Comparison of ENCODE assay signal across 26 mouse cellular contexts in genomic region chr14:76460181-76460580, GRCm38 (mm10). TPM values are rescaled to one million over a fixed set of nuclear protein-coding genes. Genes with fewer than 3 reads are reported as not detected.
DNase-seq lines count a peak whose midpoint lies in the region; ATAC-seq and TF ChIP-seq lines count a peak whose summit lies in the region.
"Had no signal": no experiment of that assay in that cellular context is flagged by ENCODE, and none has a peak within 500 bp of the region (broad histone marks: within the 10 kb centered on the region; RNA-seq: fewer than 3 reads in every experiment).

No protein-coding gene starts in this region.

- intact Hi-C loops in heart, adult 2 months (cut with DNase I), result loop anchor here (10.0 kb wide), 1 partner anchor 145 kb away; no protein-coding TSS in a partner anchor
- intact Hi-C loops in heart, postnatal 36 days (cut with DNase I), result no loop called here

- no peak for TF ChIP-seq POLR2A in heart, adult 2 months (IDR thresholded peaks at IDR 0.05; ENCODE audit: insufficient read depth, low read depth, low read length)

- no peak for DNase-seq in heart, adult 2 months
- DNase-seq in heart, postnatal 0 days (ENCODE audit: low spot score), result no peak
- no peak for DNase-seq in heart, postnatal 36 days
- DNase-seq in lung, postnatal 0 days (ENCODE audit: low spot score), result no peak
- peak; percentile 56 for DNase-seq in skeletal muscle tissue, adult 2 months (ENCODE audit: low read depth, low spot score)
- DNase-seq: adrenal gland, postnatal 10 days; cerebellum, adult 18-20 months; cerebellum, postnatal 14 days; gastrocnemius, postnatal 36 days; heart, postnatal 4 days; kidney, adult 2 months; kidney, postnatal 14 days; left cerebral cortex, postnatal 4 days; right cerebral cortex, postnatal 14 days; spleen, adult 18-20 months had no signal

- no peak overlapping the region for H3K4me2 ChIP-seq in heart, embryonic 11.5 days
- H3K4me2 ChIP-seq in heart, postnatal 0 days (ENCODE audit: low read depth, low read length), result peak overlapping the region; percentile 32
- no peak overlapping the region for H3K4me2 ChIP-seq in lung, embryonic 16.5 days (ENCODE audit: low read depth, low read length)
- no peak overlapping the region for H3K4me2 ChIP-seq in lung, postnatal 0 days (replicated peaks; ENCODE audit: low read depth, low read length)
- H3K4me2 ChIP-seq: hindbrain, embryonic 15.5 days; midbrain, embryonic 12.5 days; neural tube, embryonic 12.5 days had no signal

- peak overlapping the region; percentile 8; the same call in 1 of the 2 replicates for H3K27ac ChIP-seq in heart, embryonic 11.5 days (ENCODE audit: low read depth, low read length)
- H3K27ac ChIP-seq in heart, adult 2 months, result no peak overlapping the region
- no peak overlapping the region for H3K27ac ChIP-seq in heart, postnatal 0 days (ENCODE audit: low read depth)
- peak overlapping the region; percentile 76 for H3K27ac ChIP-seq in lung, embryonic 16.5 days (ENCODE audit: low read length)
- no peak overlapping the region for H3K27ac ChIP-seq in lung, postnatal 0 days (ENCODE audit: low read length)
- H3K27ac ChIP-seq: forebrain, embryonic 10.5 days; hindbrain, embryonic 15.5 days; midbrain, embryonic 12.5 days; neural tube, embryonic 12.5 days had no signal

- no peaks in the 10 kb centered on the region for H3K27me3 ChIP-seq in heart, embryonic 11.5 days (ENCODE audit: control insufficient read depth, insufficient read depth, low read length)
- no peaks in the 10 kb centered on the region for H3K27me3 ChIP-seq in heart, adult 2 months (ENCODE audit: control insufficient read depth, insufficient read depth, low read length)
- H3K27me3 ChIP-seq in heart, postnatal 0 days (ENCODE audit: control insufficient read depth, insufficient read depth, low read length), result no peaks in the 10 kb centered on the region
- no peaks in the 10 kb centered on the region for H3K27me3 ChIP-seq in lung, embryonic 16.5 days (ENCODE audit: control insufficient read depth, insufficient read depth, low read depth, low read length)
- H3K27me3 ChIP-seq in lung, postnatal 0 days (replicated peaks; ENCODE audit: insufficient read depth, low read length), result no peaks in the 10 kb centered on the region
- H3K27me3 ChIP-seq: hindbrain, embryonic 15.5 days; midbrain, embryonic 12.5 days; neural tube, embryonic 12.5 days; Patski had no signal

- no peak for ATAC-seq in heart, embryonic 11.5 days (replicated peaks; ENCODE audit: insufficient number of reproducible peaks, low FRiP score, low TSS enrichment)
- ATAC-seq in heart, postnatal 0 days (ENCODE audit: insufficient read depth, low read depth), result peak; percentile 39; the same call in 1 of the 2 replicates
- ATAC-seq in lung, embryonic 16.5 days (ENCODE audit: low read depth), result no peak
- no peak for ATAC-seq in lung, postnatal 0 days
- ATAC-seq: activated CD4-positive, CD25-positive, alpha-beta regulatory T cell, adult 4 months; CD4-positive, CD25-positive, alpha-beta regulatory T cell, adult 4 months; forebrain, embryonic 16.5 days; Patski had no signal

- H3K4me3 ChIP-seq in heart, embryonic 11.5 days (ENCODE audit: low read depth, low read length), result no peak overlapping the region
- H3K4me3 ChIP-seq in heart, adult 2 months, result no peak overlapping the region
- peak overlapping the region; percentile 30 for H3K4me3 ChIP-seq in heart, postnatal 0 days (ENCODE audit: low read depth, low read length)
- no peak overlapping the region for H3K4me3 ChIP-seq in lung, embryonic 16.5 days (ENCODE audit: low read length)
- H3K4me3 ChIP-seq in lung, postnatal 0 days (ENCODE audit: low read depth, low read length), result no peak overlapping the region
- H3K4me3 ChIP-seq: forebrain, embryonic 10.5 days; hindbrain, embryonic 15.5 days; midbrain, embryonic 12.5 days; neural tube, embryonic 12.5 days had no signal

- no peak for TF ChIP-seq EP300 in heart, adult 2 months (IDR thresholded peaks at IDR 0.05; ENCODE audit: insufficient read depth, low read depth, low read length)
- no peak for TF ChIP-seq EP300 in heart, postnatal 0 days (IDR thresholded peaks at IDR 0.05; ENCODE audit: low read depth)
- TF ChIP-seq EP300 in lung, postnatal 0 days (IDR thresholded peaks at IDR 0.05), result no peak

- no peaks in the 10 kb centered on the region for H3K9me3 ChIP-seq in heart, embryonic 11.5 days (replicated peaks; ENCODE audit: control insufficient read depth, low read length)
- no peaks in the 10 kb centered on the region for H3K9me3 ChIP-seq in heart, postnatal 0 days (replicated peaks; ENCODE audit: control insufficient read depth, low read length)
- no peaks in the 10 kb centered on the region for H3K9me3 ChIP-seq in lung, embryonic 16.5 days (ENCODE audit: control insufficient read depth, low read length)
- no peaks in the 10 kb centered on the region for H3K9me3 ChIP-seq in lung, postnatal 0 days (ENCODE audit: low read length)
- H3K9me3 ChIP-seq: forebrain, embryonic 10.5 days; hindbrain, embryonic 15.5 days; midbrain, embryonic 12.5 days; neural tube, embryonic 12.5 days had no signal

- no peaks in the 10 kb centered on the region for H3K79me2 ChIP-seq in heart, adult 2 months (replicated peaks; ENCODE audit: control insufficient read depth, insufficient read depth, low read length)

- H3K36me3 ChIP-seq in heart, embryonic 11.5 days (ENCODE audit: control insufficient read depth, insufficient read depth, low read length), result no peaks in the 10 kb centered on the region
- H3K36me3 ChIP-seq in heart, adult 2 months (ENCODE audit: control insufficient read depth, insufficient read depth, low read length), result no peaks in the 10 kb centered on the region
- H3K36me3 ChIP-seq in heart, postnatal 0 days (replicated peaks; ENCODE audit: control insufficient read depth, insufficient read depth, low read length), result no peaks in the 10 kb centered on the region
- no peaks in the 10 kb centered on the region for H3K36me3 ChIP-seq in lung, embryonic 16.5 days (ENCODE audit: control insufficient read depth, insufficient read depth, low read length)
- H3K36me3 ChIP-seq in lung, postnatal 0 days (ENCODE audit: insufficient read depth, low read length), result no peaks in the 10 kb centered on the region
- H3K36me3 ChIP-seq: G1E; hindbrain, embryonic 15.5 days had no signal

- WGBS in heart, embryonic 11.5 days (ENCODE audit: insufficient replicate concordance), result 66% methylated on average over 7 of the region's 7 CpGs
- WGBS in heart, adult 2 months, result 52% methylated on average over 7 of the region's 7 CpGs
- WGBS in heart, postnatal 0 days, result 58% methylated on average over 7 of the region's 7 CpGs
- 58% methylated on average over 7 of the region's 7 CpGs for WGBS in lung, embryonic 16.5 days
- 64% methylated on average over 7 of the region's 7 CpGs for WGBS in lung, postnatal 0 days

- TF ChIP-seq CTCF in heart, adult 2 months (IDR thresholded peaks at IDR 0.05), result no peak
- TF ChIP-seq CTCF in heart, postnatal 0 days (IDR thresholded peaks at IDR 0.05; ENCODE audit: low read depth), result no peak
- no peak for TF ChIP-seq CTCF in lung, postnatal 0 days (IDR thresholded peaks at IDR 0.05)

- H3K9ac ChIP-seq in heart, embryonic 11.5 days (ENCODE audit: low read depth, low read length), result no peak overlapping the region
- H3K9ac ChIP-seq in heart, adult 2 months (ENCODE audit: low read depth, low read length), result no peak overlapping the region
- H3K9ac ChIP-seq in heart, postnatal 0 days (replicated peaks; ENCODE audit: low read depth, low read length), result no peak overlapping the region; the same call in 1 of the 2 replicates
- no peak overlapping the region for H3K9ac ChIP-seq in lung, embryonic 16.5 days (ENCODE audit: low read length)
- H3K9ac ChIP-seq in lung, postnatal 0 days (replicated peaks; ENCODE audit: low read depth), result no peak overlapping the region
- H3K9ac ChIP-seq: hindbrain, embryonic 15.5 days; midbrain, embryonic 12.5 days; neural tube, embryonic 12.5 days had no signal

- peaks cover 7% of the 10 kb centered on the region for H3K4me1 ChIP-seq in heart, embryonic 11.5 days (ENCODE audit: control insufficient read depth, insufficient read depth, low read length)
- no peaks in the 10 kb centered on the region; the same call in 1 of the 2 replicates for H3K4me1 ChIP-seq in heart, adult 2 months (ENCODE audit: control insufficient read depth, insufficient read depth, low read length)
- H3K4me1 ChIP-seq in heart, postnatal 0 days (ENCODE audit: control insufficient read depth, insufficient read depth), result no peaks in the 10 kb centered on the region
- peaks cover 31% of the 10 kb centered on the region for H3K4me1 ChIP-seq in lung, embryonic 16.5 days (replicated peaks; ENCODE audit: control insufficient read depth, insufficient read depth, low read length)
- H3K4me1 ChIP-seq in lung, postnatal 0 days (ENCODE audit: insufficient read depth, low read depth, low read length), result peaks cover 6% of the 10 kb centered on the region
- H3K4me1 ChIP-seq: neural tube, embryonic 12.5 days had no signal

RNA-seq across cellular contexts. Expression of gene Tsc22d1, which starts 45.4 kb away (rescaled TPM):
- 444 and 455 TPM in 2 replicates for polyA plus RNA-seq in heart, embryonic 11.5 days (2014; fragmentation: Nextera tagmentation; extraction: Ambion mirVana)
- 100 to 1,000 TPM; 353 to 454 TPM for total RNA-seq in heart, adult 2 months (2021)
- 178 and 361 TPM in 2 replicates for polyA plus RNA-seq in heart, adult 2 months (2012; rRNA removed)
- total RNA-seq in heart, postnatal 0 days (2014; rRNA removed; ENCODE audit: low replicate concordance), result 194 and 241 TPM in 2 replicates
- polyA plus RNA-seq in heart, postnatal 0 days (2015; fragmentation: Nextera tagmentation; extraction: Ambion mirVana), result 170 and 210 TPM in 2 replicates
- total RNA-seq in heart, postnatal 36 days (2021), result 100 to 1,000 TPM; 385 to 457 TPM
- polyA plus RNA-seq in lung, embryonic 16.5 days (2015; fragmentation: Nextera tagmentation; extraction: Ambion mirVana), result 737 and 792 TPM in 2 replicates
- 534 and 635 TPM in 2 replicates for polyA plus RNA-seq in lung, postnatal 0 days (2015; fragmentation: Nextera tagmentation; extraction: Ambion mirVana)

Comparison
In these comparisons a context has a peak if more than half of its experiments do, and no peak if none do; other contexts are left out.
1. H3K27ac ChIP-seq: peak in heart, embryonic 11.5 days (single experiment) and lung, embryonic 16.5 days (single experiment); none in heart, adult 2 months (single experiment), heart, postnatal 0 days (single experiment) and lung, postnatal 0 days (single experiment).